Mouse (Mus musculus) neural tube, embryonic 12.5 days (tissue): ENCODE measurements around the gene Wnt6. TPM values are rescaled to one million over a fixed set of nuclear protein-coding genes. Genes with fewer than 3 reads are reported as not detected.

Experiments
- ATAC-seq: fragments of 200-750 bp; cut with Nextera tagmentation; 2 replicates; pipeline ENCODE4 v1.8.0; 2017; ENCODE audit warnings: low read depth, mild to moderate bottlenecking, moderate TSS enrichment, moderate library complexity; ENCODE audit not compliant: low FRiP score
- H3K27ac ChIP-seq: fragments of 300-500 bp; sonication (generic); 2 replicates; pipeline ENCODE4 v1.5.1; 2016
- H3K27me3 ChIP-seq: fragments of 300-500 bp; sonication (generic); replicated peaks from 2 replicates; pipeline ENCODE4 v1.6.1; 2016; ENCODE audit warnings: mild to moderate bottlenecking
- H3K36me3 ChIP-seq: fragments of 300-500 bp; sonication (generic); 2 replicates; pipeline ENCODE4 v1.6.1; 2016; ENCODE audit warnings: mild to moderate bottlenecking
- H3K4me1 ChIP-seq: fragments of 300-500 bp; sonication (generic); 2 replicates; pipeline ENCODE4 v1.6.1; 2016
- H3K4me2 ChIP-seq: fragments of 300-500 bp; sonication (generic); replicated peaks from 2 replicates; pipeline ENCODE4 v1.6.1; 2016; ENCODE audit warnings: mild to moderate bottlenecking
- H3K4me3 ChIP-seq: fragments of 300-500 bp; sonication (generic); 2 replicates; pipeline ENCODE4 v1.5.1; 2016
- H3K9ac ChIP-seq: fragments of 300-500 bp; sonication (generic); 2 replicates; pipeline ENCODE4 v1.6.1; 2016; ENCODE audit warnings: mild to moderate bottlenecking
- H3K9me3 ChIP-seq: fragments of 300-500 bp; sonication (generic); 2 replicates; pipeline ENCODE4 v1.6.1; 2016; ENCODE audit warnings: mild to moderate bottlenecking
- WGBS: fragments of 180-500 bp; shearing (Covaris S2); methylation state at CpG from one replicate; pipeline ENCODE4 v1.1.7; 2016; 5-methylcytosine and 5-hydroxymethylcytosine counted together
- polyA plus RNA-seq: library from polyadenylated mRNA; unstranded; fragments of >200 nt; fragmentation: Nextera tagmentation; extraction: Ambion mirVana; gene quantifications from 2 replicates; pipeline ENCODE4 v1.2.1, GENCODE M21; 2016

Gene Wnt6
- polyA plus RNA-seq, 1 experiment from 2014 or later, result 13.8 TPM

- no peak overlapping the region for H3K9ac ChIP-seq
- 3% methylated on average over 5 of the region's 5 CpGs for WGBS
- no peaks in the 10 kb centered on the region for H3K9me3 ChIP-seq
- peaks cover 80% of the 10 kb centered on the region for H3K27me3 ChIP-seq
- no peak overlapping the region for H3K4me3 ChIP-seq
- 0 out of 2 replicates have a peak overlapping the region, but pooled peaks have one; percentile 3 for H3K4me2 ChIP-seq
- peaks cover 43% of the 10 kb centered on the region for H3K4me1 ChIP-seq
- H3K36me3 ChIP-seq, result no peaks in the 10 kb centered on the region
- H3K27ac ChIP-seq, result no peak overlapping the region
- peak; percentile 80 for ATAC-seq
Observed at GRCm38 (mm10) chr1:74797459-74797858, 25.8 kb downstream of the Wnt6 start.

- Histone ChIP-seq H3K27ac (no peak overlapping the region), H3K36me3 (no peaks in the 10 kb centered on the region), H3K4me1 (peaks cover 42% of the 10 kb centered on the region), H3K9ac (no peak overlapping the region), H3K9me3 (no peaks in the 10 kb centered on the region), H3K4me2 (peak overlapping the region; percentile 52), H3K4me3 (0 out of 2 replicates have a peak overlapping the region, but pooled peaks have one; percentile 13), H3K27me3 (peaks cover 80% of the 10 kb centered on the region)
- ATAC-seq, result no peak
- WGBS, result 1% methylated on average over 29 of the region's 29 CpGs
Observed at GRCm38 (mm10) chr1:74800424-74800888, 28.8 kb downstream of the Wnt6 start.

DNA sequence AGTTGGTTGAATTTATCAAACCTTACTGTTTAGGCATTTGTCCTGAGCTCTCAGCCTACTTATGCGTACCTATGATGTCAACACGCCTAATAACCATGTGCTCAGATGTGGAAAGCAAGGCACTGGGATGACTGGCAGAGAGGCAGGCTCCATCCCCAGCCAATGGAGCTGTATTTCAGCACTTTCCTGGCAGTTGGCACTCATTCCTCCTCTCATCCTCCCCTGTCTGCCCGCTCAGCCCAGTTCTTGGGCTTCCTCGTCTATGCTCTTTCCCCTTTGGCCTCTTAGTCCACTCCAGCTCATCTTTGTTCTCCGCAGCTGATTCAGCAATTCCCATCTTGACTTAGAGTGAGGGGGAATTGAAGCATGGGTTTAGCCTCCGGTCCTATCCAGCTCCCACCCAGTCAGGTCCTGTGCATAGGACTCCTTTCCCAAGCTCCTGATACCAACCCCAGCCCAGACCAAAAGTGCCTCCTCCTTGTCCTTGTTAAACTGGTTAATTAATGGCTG is 30.0 kb downstream of the Wnt6 start:
- Histone ChIP-seq H3K9me3 (no peaks in the 10 kb centered on the region), H3K4me1 (peaks cover 48% of the 10 kb centered on the region), H3K27me3 (peaks cover 82% of the 10 kb centered on the region), H3K9ac (no peak overlapping the region), H3K4me3 (no peak overlapping the region), H3K36me3 (no peaks in the 10 kb centered on the region), H3K27ac (no peak overlapping the region), H3K4me2 (no peak overlapping the region)
- no peak for ATAC-seq
- WGBS, result 27% methylated on average over 6 of the region's 6 CpGs

DNA sequence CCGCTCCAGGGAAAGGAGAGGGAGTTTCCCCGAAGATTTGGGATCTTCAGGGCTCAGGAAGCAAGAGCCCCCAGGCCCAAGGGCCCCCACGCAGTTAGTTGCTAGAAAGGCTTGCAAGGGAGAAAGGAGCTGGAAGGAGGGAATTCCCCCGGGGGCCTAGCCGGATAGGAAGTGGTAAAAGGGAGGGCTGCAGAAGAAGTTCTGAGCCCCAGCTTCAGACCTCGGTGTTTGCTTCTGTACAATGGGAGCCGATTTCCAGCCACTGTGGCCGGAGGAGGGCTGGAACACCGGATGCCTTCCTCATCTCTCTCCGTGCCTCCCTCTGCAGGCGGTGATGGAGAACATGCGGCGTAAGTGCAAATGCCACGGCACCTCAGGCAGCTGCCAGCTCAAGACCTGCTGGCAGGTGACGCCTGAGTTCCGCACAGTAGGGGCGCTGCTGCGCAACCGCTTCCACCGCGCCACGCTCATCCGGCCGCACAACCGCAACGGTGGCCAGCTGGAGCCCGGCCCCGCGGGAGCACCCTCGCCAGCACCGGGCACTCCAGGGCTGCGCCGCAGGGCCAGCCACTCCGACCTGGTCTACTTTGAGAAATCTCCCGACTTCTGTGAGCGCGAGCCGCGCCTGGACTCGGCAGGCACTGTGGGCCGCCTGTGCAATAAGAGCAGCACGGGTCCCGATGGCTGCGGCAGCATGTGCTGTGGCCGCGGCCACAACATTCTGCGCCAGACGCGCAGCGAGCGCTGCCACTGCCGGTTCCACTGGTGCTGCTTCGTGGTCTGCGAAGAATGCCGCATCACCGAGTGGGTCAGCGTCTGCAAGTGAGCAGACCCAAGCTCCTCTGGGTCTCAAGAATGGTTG is 31.3 kb downstream of the Wnt6 start:
- peak; percentile 31 for ATAC-seq
- WGBS, result 1% methylated on average over 57 of the region's 57 CpGs
- H3K9me3 ChIP-seq, result no peaks in the 10 kb centered on the region

GRCm38 (mm10) chr1:74804211-74804870 is 32.6 kb downstream of the Wnt6 start:
- Histone ChIP-seq H3K36me3 (no peaks in the 10 kb centered on the region), H3K4me3 (no peak overlapping the region), H3K27ac (no peak overlapping the region), H3K4me1 (peaks cover 49% of the 10 kb centered on the region), H3K9me3 (no peaks in the 10 kb centered on the region), H3K9ac (no peak overlapping the region), H3K27me3 (peaks cover 83% of the 10 kb centered on the region), H3K4me2 (no peak overlapping the region)
- WGBS, result 5% methylated on average over 10 of the region's 10 CpGs
- no peak for ATAC-seq

More for the DNA sequence above, 31.3 kb downstream of the Wnt6 start:
- Histone ChIP-seq H3K27me3 (peaks cover 93% of the 10 kb centered on the region), H3K4me2 (peak overlapping the region; percentile 91), H3K27ac (no peak overlapping the region), H3K36me3 (no peaks in the 10 kb centered on the region), H3K4me1 (peaks cover 49% of the 10 kb centered on the region), H3K9ac (peak overlapping the region; percentile 51), H3K4me3 (peak overlapping the region; percentile 41)

- WGBS, result 18% methylated on average over 4 of the region's 4 CpGs
Observed at GRCm38 (mm10) chr1:74805340-74805835, 33.7 kb downstream of the Wnt6 start.

DNA sequence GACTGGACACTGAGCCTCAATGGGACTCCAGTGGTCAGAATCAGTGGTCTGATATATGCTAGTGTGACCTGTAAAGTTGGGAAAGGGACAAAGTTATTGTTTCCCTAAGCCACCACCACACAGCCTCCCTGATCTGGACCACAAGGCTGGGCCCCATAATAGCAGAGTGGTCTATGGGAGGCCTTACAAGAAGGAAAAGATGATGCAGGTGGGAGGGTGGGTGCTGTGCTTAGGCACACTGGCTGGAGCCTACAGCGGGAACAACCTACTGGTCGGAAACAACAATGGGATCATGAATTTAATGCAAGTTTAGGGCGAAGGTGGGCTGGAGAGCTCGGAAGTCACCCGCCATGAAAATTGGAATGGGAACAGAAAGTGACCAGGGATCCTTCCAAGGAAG is 34.2 kb downstream of the Wnt6 start:
- Histone ChIP-seq H3K27ac (no peak overlapping the region), H3K4me2 (no peak overlapping the region; the same call in 1 of the 2 replicates), H3K4me1 (peaks cover 40% of the 10 kb centered on the region), H3K9me3 (no peaks in the 10 kb centered on the region), H3K27me3 (peaks cover 68% of the 10 kb centered on the region), H3K36me3 (no peaks in the 10 kb centered on the region), H3K9ac (no peak overlapping the region), H3K4me3 (no peak overlapping the region)
- ATAC-seq, result no peak
- WGBS, result 10% methylated on average over 5 of the region's 5 CpGs

More at GRCm38 (mm10) chr1:74805340-74805835, 33.7 kb downstream of the Wnt6 start:
- Histone ChIP-seq H3K9me3 (no peaks in the 10 kb centered on the region), H3K36me3 (no peaks in the 10 kb centered on the region), H3K4me1 (peaks cover 45% of the 10 kb centered on the region), H3K4me2 (no peak overlapping the region), H3K27me3 (peaks cover 73% of the 10 kb centered on the region), H3K9ac (no peak overlapping the region), H3K27ac (no peak overlapping the region), H3K4me3 (no peak overlapping the region)
- no peak for ATAC-seq

DNA sequence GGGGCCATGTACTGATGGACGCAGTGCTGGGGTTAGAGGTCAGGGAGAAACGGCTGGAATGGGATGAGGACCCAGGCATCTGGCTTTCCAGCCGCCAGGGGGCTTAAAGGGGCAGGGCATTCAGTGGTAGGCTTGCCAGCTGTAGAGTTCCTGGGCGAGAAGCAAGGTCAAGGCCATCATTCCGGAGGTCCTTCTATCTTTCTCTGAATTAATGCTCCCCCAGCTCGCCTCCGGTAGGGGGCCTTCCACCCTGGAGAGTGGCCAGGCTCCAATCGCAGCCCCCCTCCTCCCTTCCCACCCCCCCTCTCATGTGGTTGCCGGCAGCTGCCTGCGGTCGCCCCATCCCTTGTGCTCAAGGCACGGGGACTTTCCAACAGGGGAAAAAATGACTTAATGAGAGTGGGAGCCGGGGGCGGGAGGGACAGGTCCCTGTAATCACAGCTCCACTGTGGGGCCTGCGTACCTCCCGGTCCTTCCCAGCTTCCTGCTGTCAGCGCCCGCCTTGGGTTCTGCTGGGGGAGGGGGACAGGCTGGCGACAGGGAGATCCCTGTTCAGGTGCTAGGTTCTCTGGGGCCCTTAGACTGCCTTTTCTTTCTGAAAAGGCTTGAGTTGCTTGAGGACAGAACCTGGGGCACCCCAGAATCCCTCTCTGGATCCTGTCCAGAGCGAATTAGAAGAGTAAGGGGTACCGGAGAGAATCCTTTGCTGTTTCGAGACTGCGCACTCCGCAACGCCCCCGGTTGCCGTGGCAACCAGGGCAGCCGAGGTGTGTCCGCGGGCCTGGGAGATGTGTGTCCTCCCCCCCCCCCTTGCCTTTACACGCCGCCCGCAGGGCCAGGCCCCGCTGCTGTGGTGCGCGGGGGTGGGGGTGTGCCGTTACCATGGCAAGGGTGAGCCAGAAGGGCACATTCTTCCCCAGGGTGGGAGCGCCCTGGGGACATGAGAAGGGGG is 34.9 kb downstream of the Wnt6 start:
- 2% methylated on average over 38 of the region's 38 CpGs for WGBS
- H3K4me1 ChIP-seq, result peaks cover 38% of the 10 kb centered on the region

GRCm38 (mm10) chr1:74807551-74808071 is 35.9 kb downstream of the Wnt6 start:
- H3K9me3 ChIP-seq, result no peaks in the 10 kb centered on the region
- H3K4me2 ChIP-seq, result peak overlapping the region; percentile 71
- no peak overlapping the region for H3K27ac ChIP-seq
- 2% methylated on average over 23 of the region's 23 CpGs for whole genome bisulfite sequencing
- 0 out of 2 replicates have a peak overlapping the region, but pooled peaks have one; percentile 2 for H3K9ac ChIP-seq
- H3K4me3 ChIP-seq, result no peak overlapping the region
- no peaks in the 10 kb centered on the region for H3K36me3 ChIP-seq
- ATAC-seq, result peak; percentile 22
- peaks cover 52% of the 10 kb centered on the region for H3K27me3 ChIP-seq
- peaks cover 37% of the 10 kb centered on the region for H3K4me1 ChIP-seq

More for the DNA sequence above, 34.9 kb downstream of the Wnt6 start:
- peak overlapping the region; percentile 33 for H3K4me3 ChIP-seq
- H3K9ac ChIP-seq, result 0 out of 2 replicates have a peak overlapping the region, but pooled peaks have one; percentile 2
- no peaks in the 10 kb centered on the region for H3K36me3 ChIP-seq
- no peaks in the 10 kb centered on the region for H3K9me3 ChIP-seq
- ATAC-seq, result peak; percentile 55
- peak overlapping the region; percentile 71 for H3K4me2 ChIP-seq
- no peak overlapping the region for H3K27ac ChIP-seq
- peaks cover 62% of the 10 kb centered on the region for H3K27me3 ChIP-seq

DNA sequence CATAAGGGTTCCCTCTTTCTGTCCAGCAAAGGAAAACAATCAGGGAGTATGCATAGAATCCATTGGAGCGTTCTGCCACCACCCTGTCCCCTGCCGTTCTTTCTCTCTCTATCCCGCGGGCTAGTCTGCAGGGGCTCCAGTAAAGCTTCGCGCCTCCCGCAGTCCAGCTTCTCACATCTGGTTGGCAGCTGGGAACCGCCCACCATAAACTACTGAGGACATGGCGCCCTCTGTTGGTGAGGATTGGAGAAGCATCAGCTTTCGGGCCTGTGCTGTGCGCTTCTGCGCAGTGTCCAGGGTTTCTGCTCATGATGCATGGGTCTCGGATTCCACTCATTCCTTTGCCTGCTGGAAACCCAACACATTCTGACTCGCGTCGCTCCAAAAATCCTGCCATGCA is 36.4 kb downstream of the Wnt6 start:
- no peaks in the 10 kb centered on the region for H3K9me3 ChIP-seq
- ATAC-seq, result peak; percentile 58
- no peak overlapping the region for H3K9ac ChIP-seq
- no peak overlapping the region for H3K4me3 ChIP-seq
- H3K27ac ChIP-seq, result no peak overlapping the region
- H3K4me2 ChIP-seq, result peak overlapping the region; percentile 71
- H3K27me3 ChIP-seq, result peaks cover 47% of the 10 kb centered on the region
- WGBS, result under 1% methylated on average over 16 of the region's 16 CpGs
- H3K4me1 ChIP-seq, result peaks cover 32% of the 10 kb centered on the region
- H3K36me3 ChIP-seq, result no peaks in the 10 kb centered on the region

- no peak overlapping the region for H3K4me2 ChIP-seq
- H3K9ac ChIP-seq, result no peak overlapping the region
- H3K4me3 ChIP-seq, result no peak overlapping the region
- 62% methylated on average over 10 of the region's 10 CpGs for WGBS
- H3K4me1 ChIP-seq, result peaks cover 24% of the 10 kb centered on the region
- H3K9me3 ChIP-seq, result no peaks in the 10 kb centered on the region
- H3K27me3 ChIP-seq, result peaks cover 38% of the 10 kb centered on the region
- no peak overlapping the region for H3K27ac ChIP-seq
- ATAC-seq, result no peak
- no peaks in the 10 kb centered on the region for H3K36me3 ChIP-seq
Observed at GRCm38 (mm10) chr1:74809007-74809406, 37.3 kb downstream of the Wnt6 start.
